In genomic region chr17:38082364-38082763, GRCm38 (mm10) we compare ENCODE assay signal across 1 mouse cellular context.
TF ChIP-seq lines count a peak whose summit lies in the region.

No protein-coding gene starts in this region.

TF ChIP-seq in MEL, 35 proteins besides CTCF, POLR2A, EP300 and RAD21:
- TF ChIP-seq TCF12 (IDR thresholded peaks at IDR 0.05; ENCODE audit: low read depth, low read length), result peak; percentile 76
- peak; percentile 30; the same call in 1 of the 2 replicates for TF ChIP-seq TAL1 (IDR thresholded peaks at IDR 0.05; ENCODE audit: low read length)
- no peak for TF ChIP-seq GABPA (IDR thresholded peaks at IDR 0.05; ENCODE audit: low read depth, low read length)
- peak; percentile 86 for TF ChIP-seq ETS1 (IDR thresholded peaks at IDR 0.05; ENCODE audit: low read depth, low read length)
- TF ChIP-seq MAX (IDR thresholded peaks at IDR 0.05; ENCODE audit: low read length), result no peak
- 0 out of 2 replicates have a peak, but pooled peaks have one; percentile 31 for TF ChIP-seq GATA1 (IDR thresholded peaks at IDR 0.05; ENCODE audit: low read depth, low read length)
